Mouse (Mus musculus) right cerebral cortex, postnatal 25 days (tissue): ENCODE results near the gene 2010315B03Rik.
"Not testable (repeated sequence)": the region's sequence is repeated elsewhere in the genome, so short reads cannot be mapped to it uniquely, and the experiment has no call there.

Source experiments
- DNase-seq: peaks from one replicate; pipeline ENCODE4 v3.0.0; 2022

The 2010315B03Rik gene

GRCm38 (mm10) chr9:124312171-124313142 is at the start of gene 2010315B03Rik:
Gene 2010315B03Rik, minus strand, starts transcription at chr9:124312696.
- DNase-seq = peak; percentile 89

GRCm38 (mm10) chr9:124311502-124311901 is 994 bp downstream of the 2010315B03Rik start:
- no peak for DNase-seq

- no peak for DNase-seq
Measured at GRCm38 (mm10) chr9:124288329-124288728, 24.2 kb downstream of the 2010315B03Rik start.

- peak; percentile 85 for DNase-seq
Measured at GRCm38 (mm10) chr9:124281912-124282686, 30.4 kb downstream of the 2010315B03Rik start.

- no peak for DNase-seq
Measured at GRCm38 (mm10) chr9:124281448-124281791, 31.1 kb downstream of the 2010315B03Rik start.

GRCm38 (mm10) chr9:124280576-124281447 is 31.7 kb downstream of the 2010315B03Rik start:
- DNase-seq = no peak

GRCm38 (mm10) chr9:124279300-124279699 is 33.2 kb downstream of the 2010315B03Rik start:
- no peak for DNase-seq

GRCm38 (mm10) chr9:124275064-124275463 is 37.4 kb downstream of the 2010315B03Rik start:
- no peak for DNase-seq

GRCm38 (mm10) chr9:124273172-124273571 is 39.3 kb downstream of the 2010315B03Rik start:
- DNase-seq = no peak

- DNase-seq = no peak
Measured at GRCm38 (mm10) chr9:124267929-124268328, 44.6 kb downstream of the 2010315B03Rik start.

GRCm38 (mm10) chr9:124267493-124267892 is 45.0 kb downstream of the 2010315B03Rik start:
- no peak for DNase-seq

GRCm38 (mm10) chr9:124262987-124263717 is 49.3 kb downstream of the 2010315B03Rik start:
- no peak for DNase-seq

- no peak for DNase-seq
Measured at GRCm38 (mm10) chr9:124258067-124258556, 54.4 kb downstream of the 2010315B03Rik start.

GRCm38 (mm10) chr9:124257200-124258066 is 55.1 kb downstream of the 2010315B03Rik start:
- DNase-seq = no peak

- not testable (repeated sequence) for DNase-seq
Measured at GRCm38 (mm10) chr9:124256271-124257199, 56.0 kb downstream of the 2010315B03Rik start.

GRCm38 (mm10) chr9:124251438-124251837 is 61.1 kb downstream of the 2010315B03Rik start:
- DNase-seq = no peak
